In genomic region chr5:147089836-147090235, GRCm38 (mm10) we compare ENCODE assay signal across 25 mouse cellular contexts. TPM values are rescaled to one million over a fixed set of nuclear protein-coding genes. Genes with fewer than 3 reads are reported as not detected.
A peak's percentile ranks its signal among the peaks of the same experiment; 100 is the strongest.
DNase-seq lines count a peak whose midpoint lies in the region; ATAC-seq and TF ChIP-seq lines count a peak whose summit lies in the region.
"Had no signal": no experiment of that assay in that cellular context is flagged by ENCODE, and none has a peak within 500 bp of the region (broad histone marks: within the 10 kb centered on the region; RNA-seq: fewer than 3 reads in every experiment).

No protein-coding gene starts in this region.

- no peak overlapping the region for H3K4me2 ChIP-seq in forebrain, embryonic 14.5 days (ENCODE audit: low read length)
- H3K4me2 ChIP-seq in forebrain, embryonic 11.5 days (ENCODE audit: low read depth, low read length, severe bottlenecking): no peak overlapping the region
- H3K4me2 ChIP-seq in heart, embryonic 12.5 days: no peak overlapping the region
- H3K4me2 ChIP-seq in stomach, embryonic 15.5 days: no peak overlapping the region
- H3K4me2 ChIP-seq: embryonic facial prominence, embryonic 12.5 days; hindbrain, embryonic 15.5 days; liver, embryonic 12.5 days; midbrain, embryonic 12.5 days; neural tube, embryonic 13.5 days had no signal

- no peak for TF ChIP-seq EP300 in heart, adult 2 months (IDR thresholded peaks at IDR 0.05; ENCODE audit: insufficient read depth, low read depth, low read length)

- no peak overlapping the region for H3K4me3 ChIP-seq in forebrain, embryonic 14.5 days (ENCODE audit: low read depth, low read length)
- H3K4me3 ChIP-seq in forebrain, embryonic 11.5 days (ENCODE audit: low read depth, low read length): no peak overlapping the region
- no peak overlapping the region for H3K4me3 ChIP-seq in heart, adult 2 months
- no peak overlapping the region for H3K4me3 ChIP-seq in heart, embryonic 12.5 days
- no peak overlapping the region for H3K4me3 ChIP-seq in stomach, embryonic 15.5 days (replicated peaks)
- H3K4me3 ChIP-seq: embryonic facial prominence, embryonic 12.5 days; hindbrain, embryonic 10.5 days; hindbrain, embryonic 15.5 days; liver, embryonic 12.5 days; midbrain, embryonic 12.5 days; neural tube, embryonic 13.5 days had no signal

- no peak for ATAC-seq in forebrain, embryonic 14.5 days
- ATAC-seq in forebrain, embryonic 11.5 days (replicated peaks; ENCODE audit: low FRiP score): no peak
- no peak for ATAC-seq in heart, embryonic 12.5 days (ENCODE audit: insufficient number of reproducible peaks, low FRiP score)
- ATAC-seq in stomach, embryonic 15.5 days (ENCODE audit: insufficient read depth, low FRiP score, low read depth): no peak
- ATAC-seq: inflammation-experienced regulatory T-cells, adult 6 months; liver, embryonic 12.5 days; lung, postnatal 0 days had no signal

- no peak for TF ChIP-seq CTCF in heart, adult 2 months (IDR thresholded peaks at IDR 0.05)

- H3K9ac ChIP-seq in forebrain, embryonic 14.5 days (ENCODE audit: low read length): no peak overlapping the region
- H3K9ac ChIP-seq in forebrain, embryonic 11.5 days (ENCODE audit: low read length): no peak overlapping the region
- no peak overlapping the region for H3K9ac ChIP-seq in heart, adult 2 months (ENCODE audit: low read depth, low read length)
- no peak overlapping the region for H3K9ac ChIP-seq in heart, embryonic 12.5 days
- no peak overlapping the region for H3K9ac ChIP-seq in stomach, embryonic 15.5 days
- H3K9ac ChIP-seq: embryonic facial prominence, embryonic 12.5 days; hindbrain, embryonic 15.5 days; liver, embryonic 12.5 days; midbrain, embryonic 12.5 days; neural tube, embryonic 13.5 days had no signal

- H3K27ac ChIP-seq in forebrain, embryonic 14.5 days (ENCODE audit: low read depth, low read length): peak overlapping the region; percentile 21; the same call in 1 of the 2 replicates
- H3K27ac ChIP-seq in forebrain, embryonic 11.5 days (ENCODE audit: low read depth, low read length): no peak overlapping the region
- H3K27ac ChIP-seq in heart, adult 2 months: peak overlapping the region; percentile 1; the same call in 1 of the 2 replicates
- no peak overlapping the region for H3K27ac ChIP-seq in heart, embryonic 12.5 days (ENCODE audit: poor library complexity, severe bottlenecking)
- H3K27ac ChIP-seq in stomach, embryonic 15.5 days: 0 out of 2 replicates have a peak overlapping the region, but pooled peaks have one; percentile 5
- H3K27ac ChIP-seq: embryonic facial prominence, embryonic 12.5 days; hindbrain, embryonic 10.5 days; hindbrain, embryonic 15.5 days; liver, embryonic 12.5 days; midbrain, embryonic 12.5 days; neural tube, embryonic 13.5 days had no signal

- no peaks in the 10 kb centered on the region; the same call in 1 of the 2 replicates for H3K79me2 ChIP-seq in heart, adult 2 months (replicated peaks; ENCODE audit: control insufficient read depth, insufficient read depth, low read length)

- no peak for TF ChIP-seq POLR2A in heart, adult 2 months (IDR thresholded peaks at IDR 0.05; ENCODE audit: insufficient read depth, low read depth, low read length)

- peak; percentile 41 for DNase-seq in cerebellum, adult 9-10 months
- DNase-seq in cerebellum, adult 8-10 months: no peak
- no peak for DNase-seq in forebrain, embryonic 14.5 days (ENCODE audit: low spot score)
- DNase-seq in forebrain, embryonic 11.5 days (ENCODE audit: low spot score): no peak
- no peak for DNase-seq in heart, adult 2 months
- DNase-seq in adrenal gland, postnatal 10 days: no peak
- DNase-seq: adrenal gland, adult 8-10 months; kidney, adult 11 months; kidney, postnatal 14 days; layer of hippocampus, adult 9-11 months; lung, adult 18-20 months; lung, postnatal 4 days; thymus, postnatal 36 days had no signal

- no peaks in the 10 kb centered on the region for H3K36me3 ChIP-seq in forebrain, embryonic 14.5 days (ENCODE audit: control insufficient read depth, insufficient read depth, low read length)
- no peaks in the 10 kb centered on the region for H3K36me3 ChIP-seq in forebrain, embryonic 11.5 days (ENCODE audit: control insufficient read depth, insufficient read depth, low read length)
- no peaks in the 10 kb centered on the region for H3K36me3 ChIP-seq in heart, adult 2 months (ENCODE audit: control insufficient read depth, insufficient read depth, low read length)
- peaks cover 21% of the 10 kb centered on the region for H3K36me3 ChIP-seq in heart, embryonic 12.5 days
- H3K36me3 ChIP-seq in stomach, embryonic 15.5 days: no peaks in the 10 kb centered on the region
- H3K36me3 ChIP-seq: hindbrain, embryonic 15.5 days had no signal

- intact Hi-C loops in heart, adult 2 months (cut with DNase I): no loop called here

- H3K4me1 ChIP-seq in forebrain, embryonic 14.5 days (ENCODE audit: control insufficient read depth, insufficient read depth, low read length): no peaks in the 10 kb centered on the region; the same call in 1 of the 2 replicates
- H3K4me1 ChIP-seq in forebrain, embryonic 11.5 days (replicated peaks; ENCODE audit: control insufficient read depth, insufficient read depth, low read length): no peaks in the 10 kb centered on the region
- peaks cover 11% of the 10 kb centered on the region for H3K4me1 ChIP-seq in heart, adult 2 months (ENCODE audit: control insufficient read depth, insufficient read depth, low read length)
- H3K4me1 ChIP-seq in heart, embryonic 12.5 days (replicated peaks): peaks cover 11% of the 10 kb centered on the region
- H3K4me1 ChIP-seq in stomach, embryonic 15.5 days: no peaks in the 10 kb centered on the region; the same call in 1 of the 2 replicates
- H3K4me1 ChIP-seq: embryonic facial prominence, embryonic 12.5 days; hindbrain, embryonic 10.5 days; liver, embryonic 12.5 days; midbrain, embryonic 12.5 days had no signal

- no peaks in the 10 kb centered on the region for H3K27me3 ChIP-seq in forebrain, embryonic 14.5 days (replicated peaks; ENCODE audit: control insufficient read depth, insufficient read depth, low read length)
- H3K27me3 ChIP-seq in forebrain, embryonic 11.5 days (ENCODE audit: control insufficient read depth, insufficient read depth, low read length): no peaks in the 10 kb centered on the region
- no peaks in the 10 kb centered on the region for H3K27me3 ChIP-seq in heart, adult 2 months (ENCODE audit: control insufficient read depth, insufficient read depth, low read length)
- no peaks in the 10 kb centered on the region for H3K27me3 ChIP-seq in heart, embryonic 12.5 days (replicated peaks)
- H3K27me3 ChIP-seq in stomach, embryonic 15.5 days (replicated peaks): no peaks in the 10 kb centered on the region
- H3K27me3 ChIP-seq: embryonic facial prominence, embryonic 12.5 days; hindbrain, embryonic 15.5 days; liver, embryonic 12.5 days; megakaryocyte, embryonic 14.5 days; midbrain, embryonic 12.5 days; neural tube, embryonic 13.5 days had no signal

- no peaks in the 10 kb centered on the region for H3K9me3 ChIP-seq in forebrain, embryonic 14.5 days (replicated peaks; ENCODE audit: control insufficient read depth, low read length)
- no peaks in the 10 kb centered on the region for H3K9me3 ChIP-seq in forebrain, embryonic 11.5 days (ENCODE audit: control insufficient read depth, low read length)
- H3K9me3 ChIP-seq in heart, embryonic 12.5 days (replicated peaks): no peaks in the 10 kb centered on the region
- no peaks in the 10 kb centered on the region for H3K9me3 ChIP-seq in stomach, embryonic 15.5 days
- H3K9me3 ChIP-seq: embryonic facial prominence, embryonic 12.5 days; G1E; hindbrain, embryonic 10.5 days; hindbrain, embryonic 15.5 days; liver, embryonic 12.5 days; megakaryocyte, embryonic 14.5 days; midbrain, embryonic 12.5 days; neural tube, embryonic 13.5 days had no signal

- WGBS in forebrain, embryonic 14.5 days: 89% methylated on average over 3 of the region's 3 CpGs
- 95% methylated on average over 3 of the region's 3 CpGs for WGBS in forebrain, embryonic 11.5 days
- WGBS in heart, adult 2 months: 48% methylated on average over 3 of the region's 3 CpGs
- WGBS in heart, embryonic 12.5 days: 84% methylated on average over 3 of the region's 3 CpGs
- WGBS in stomach, embryonic 15.5 days: 66% methylated on average over 3 of the region's 3 CpGs

RNA-seq across cellular contexts. Expression of gene Polr1d, which starts 13.0 kb away (rescaled TPM):
- 121 and 135 TPM in 2 replicates for polyA plus RNA-seq in forebrain, embryonic 14.5 days (2014; fragmentation: Nextera tagmentation; extraction: Ambion mirVana)
- polyA plus RNA-seq in forebrain, embryonic 11.5 days (2014; fragmentation: Nextera tagmentation; extraction: Ambion mirVana): 110 and 115 TPM in 2 replicates
- total RNA-seq in heart, adult 2 months (2021): 10 to 100 TPM; 66.6 to 74.8 TPM
- polyA plus RNA-seq in heart, adult 2 months (2012; rRNA removed): 24.2 and 35.7 TPM in 2 replicates
- 91.3 and 94.0 TPM in 2 replicates for polyA plus RNA-seq in heart, embryonic 12.5 days (2016; fragmentation: Nextera tagmentation; extraction: Ambion mirVana)
- polyA plus RNA-seq in stomach, embryonic 15.5 days (2015; fragmentation: Nextera tagmentation; extraction: Ambion mirVana): 140 and 146 TPM in 2 replicates
- 100 to 1,000 TPM; 145 to 159 TPM for total RNA-seq in adrenal gland, postnatal 10 days (2021)

RNA-seq across cellular contexts. Expression of gene Lnx2, which starts 13.4 kb away (rescaled TPM):
- polyA plus RNA-seq in forebrain, embryonic 14.5 days (2014; fragmentation: Nextera tagmentation; extraction: Ambion mirVana): 8.1 and 10.9 TPM in 2 replicates
- 9.7 and 9.9 TPM in 2 replicates for polyA plus RNA-seq in forebrain, embryonic 11.5 days (2014; fragmentation: Nextera tagmentation; extraction: Ambion mirVana)
- 10 to 100 TPM in 1 of 2 experiments, 1 to 10 TPM in 1; 9.5 to 13.6 TPM for total RNA-seq in heart, adult 2 months (2021)
- 13.2 and 14.5 TPM in 2 replicates for polyA plus RNA-seq in heart, adult 2 months (2012; rRNA removed)
- 14.0 and 14.3 TPM in 2 replicates for polyA plus RNA-seq in heart, embryonic 12.5 days (2016; fragmentation: Nextera tagmentation; extraction: Ambion mirVana)
- 16.3 and 19.4 TPM in 2 replicates for polyA plus RNA-seq in stomach, embryonic 15.5 days (2015; fragmentation: Nextera tagmentation; extraction: Ambion mirVana)
- total RNA-seq in adrenal gland, postnatal 10 days (2021): 10 to 100 TPM; 17.0 to 18.3 TPM

Comparison
In these comparisons a context has a peak if more than half of its experiments do, and no peak if none do; other contexts are left out.
1. H3K27ac ChIP-seq: peak in forebrain, embryonic 14.5 days (single experiment), heart, adult 2 months (single experiment) and stomach, embryonic 15.5 days (single experiment); none in forebrain, embryonic 11.5 days (single experiment) and heart, embryonic 12.5 days (single experiment).